Mouse (Mus musculus) small intestine, adult 2 months (tissue): ENCODE data around the gene Tmem88b.

Source experiments
- CTCF ChIP-seq: fragments of 200-500 bp; IDR thresholded peaks from 2 replicates; pipeline ENCODE4 v1.5.1; 2012; ENCODE audit warnings: low read depth, mild to moderate bottlenecking, control low read depth, inconsistent platforms, low read length, moderate library complexity, mixed read lengths; ENCODE audit not compliant: insufficient replicate concordance, insufficient read length; ENCODE audit errors: extremely low read depth
- POLR2A ChIP-seq: fragments of 200-500 bp; IDR thresholded peaks from 2 replicates; pipeline ENCODE4 v1.6.1; 2012; ENCODE audit warnings: low read depth, mild to moderate bottlenecking, control low read depth, inconsistent platforms, low read length, moderate library complexity

DNA sequence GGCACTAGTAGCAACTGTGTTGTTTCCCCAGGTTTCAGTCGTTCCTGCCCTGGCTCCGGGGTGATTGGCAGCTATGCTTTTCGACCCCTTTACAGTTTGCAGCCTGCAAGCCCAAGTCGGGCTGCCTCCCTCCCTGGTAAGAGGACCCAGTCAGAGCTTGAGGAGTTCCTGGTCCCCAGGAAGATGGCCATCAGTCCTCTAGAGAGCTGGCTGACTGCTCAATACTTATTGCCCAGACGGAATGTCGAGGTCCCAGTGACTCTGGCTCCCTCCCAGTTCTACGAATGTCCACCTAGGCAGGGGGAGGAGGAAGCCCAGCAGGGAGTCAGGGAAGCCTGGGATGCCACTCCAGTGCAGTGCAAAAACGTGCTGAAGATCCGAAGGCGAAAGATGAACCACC, 46.6 kb upstream of the Tmem88b start:
- TF ChIP-seq CTCF, result no peak
- no peak for TF ChIP-seq POLR2A
